14 mouse cellular contexts compared by ENCODE assay signal in genomic region chr13:74071244-74071643, GRCm38 (mm10). TPM values are rescaled to one million over a fixed set of nuclear protein-coding genes. Genes with fewer than 3 reads are reported as not detected.
A peak's percentile ranks its signal among the peaks of the same experiment; 100 is the strongest.
DNase-seq lines count a peak whose midpoint lies in the region; ATAC-seq and TF ChIP-seq lines count a peak whose summit lies in the region.
"Not testable (repeated sequence)": the region's sequence is repeated elsewhere in the genome, so short reads cannot be mapped to it uniquely, and the experiment has no call there.
"Had no signal": no experiment of that assay in that cellular context is flagged by ENCODE, and none has a peak within 500 bp of the region (broad histone marks: within the 10 kb centered on the region; RNA-seq: fewer than 3 reads in every experiment).

No protein-coding gene starts in this region.

- peaks cover 15 to 21% of the 10 kb centered on the region in 2 experiments; a peak in 3 of 4 replicates for H3K4me1 ChIP-seq in MEL (ENCODE audit: control insufficient read depth in 1 of 2, insufficient read depth in 2 of 2, low read length in 2 of 2)
- H3K4me1 ChIP-seq in liver, embryonic 11.5 days (replicated peaks; ENCODE audit: control insufficient read depth, insufficient read depth, low read length), result peaks cover 11% of the 10 kb centered on the region
- peaks cover 18 to 28% of the 10 kb centered on the region in 2 experiments for H3K4me1 ChIP-seq in liver, embryonic 14.5 days (replicated peaks; ENCODE audit: control insufficient read depth in 2 of 2, insufficient read depth in 2 of 2, low read length in 1 of 2)
- not testable (repeated sequence) for H3K4me1 ChIP-seq in liver, postnatal 0 days (ENCODE audit: insufficient read depth)

- peak; percentile 44 for DNase-seq in MEL (ENCODE audit: low read depth, low spot score)
- DNase-seq in liver, embryonic 11.5 days (ENCODE audit: low spot score); liver, embryonic 14.5 days (ENCODE audit: low read depth in 3 of 3, low spot score in 3 of 3); liver, postnatal 0 days: not testable (repeated sequence)

- not testable (repeated sequence) for H3K79me2 ChIP-seq in MEL (ENCODE audit: control insufficient read depth, insufficient read depth, low read length, poor library complexity)

- WGBS in liver, embryonic 11.5 days, result 29% methylated on average over 1 of the region's 1 CpGs
- WGBS in liver, embryonic 14.5 days (ENCODE audit: insufficient replicate concordance), result 14% methylated on average over 1 of the region's 1 CpGs
- WGBS in liver, postnatal 0 days (ENCODE audit: insufficient replicate concordance), result 53% methylated on average over 1 of the region's 1 CpGs

- not testable (repeated sequence) for H3K27me3 ChIP-seq in MEL (ENCODE audit: control insufficient read depth in 1 of 2, insufficient read depth in 2 of 2, low read length in 2 of 2); liver, embryonic 11.5 days (replicated peaks; ENCODE audit: control insufficient read depth, insufficient read depth, low read length); liver, embryonic 14.5 days (ENCODE audit: control insufficient read depth, insufficient read depth, low read length); liver, postnatal 0 days (ENCODE audit: insufficient read depth, low read length)

- not testable (repeated sequence) for TF ChIP-seq POLR2A in MEL (IDR thresholded peaks at IDR 0.05; ENCODE audit: control insufficient read depth in 1 of 2, insufficient read depth in 1 of 2, low read depth in 1 of 2, low read length in 2 of 2, poor library complexity in 1 of 2)

- H3K4me3 ChIP-seq in MEL (ENCODE audit: control insufficient read depth in 1 of 2, insufficient read depth in 1 of 2, low read depth in 2 of 2, low read length in 2 of 2); liver, embryonic 11.5 days (ENCODE audit: low read depth, low read length); liver, embryonic 14.5 days (ENCODE audit: insufficient read depth in 1 of 2, low read depth in 2 of 2, low read length in 2 of 2); liver, postnatal 0 days (ENCODE audit: low read depth, low read length): not testable (repeated sequence)

- H3K27ac ChIP-seq in MEL (ENCODE audit: control insufficient read depth, low read depth, low read length); liver, embryonic 11.5 days (ENCODE audit: low read depth, low read length); liver, postnatal 0 days (ENCODE audit: low read depth): not testable (repeated sequence)
- peak overlapping the region; percentile 10; the same call in 1 of the 2 replicates for H3K27ac ChIP-seq in liver, embryonic 14.5 days

- TF ChIP-seq RAD21 in MEL (IDR thresholded peaks at IDR 0.05; ENCODE audit: low read depth, low read length), result not testable (repeated sequence)

- TF ChIP-seq CTCF in MEL (IDR thresholded peaks at IDR 0.05 in 2 of 3, conservative IDR thresholded peaks at IDR 0.05 in 1 of 3; ENCODE audit: control insufficient read depth in 1 of 3, insufficient read depth in 1 of 3, low read depth in 2 of 3, low read length in 3 of 3, poor library complexity in 1 of 3, severe bottlenecking in 1 of 3); liver, embryonic 14.5 days (IDR thresholded peaks at IDR 0.05; ENCODE audit: low read depth); liver, postnatal 0 days (IDR thresholded peaks at IDR 0.05; ENCODE audit: low read depth): not testable (repeated sequence)

- not testable (repeated sequence) for H3K9ac ChIP-seq in MEL (ENCODE audit: control insufficient read depth, low read depth, low read length, poor library complexity, severe bottlenecking); liver, embryonic 11.5 days (ENCODE audit: low read depth, low read length); liver, embryonic 14.5 days (replicated peaks); liver, postnatal 0 days (replicated peaks)

- 0 out of 2 replicates have a peak overlapping the region, but pooled peaks have one; percentile 29 for H3K4me2 ChIP-seq in liver, embryonic 11.5 days
- peak overlapping the region; percentile 13; the same call in 1 of the 2 replicates for H3K4me2 ChIP-seq in liver, embryonic 14.5 days (ENCODE audit: low read depth)
- not testable (repeated sequence) for H3K4me2 ChIP-seq in liver, postnatal 0 days (ENCODE audit: low read depth, low read length)

- H3K9me3 ChIP-seq in MEL (replicated peaks; ENCODE audit: insufficient read depth, low read length); liver, embryonic 11.5 days (ENCODE audit: control insufficient read depth, low read length); liver, embryonic 14.5 days (ENCODE audit: control insufficient read depth, low read length); liver, postnatal 0 days (ENCODE audit: low read length): not testable (repeated sequence)

- TF ChIP-seq EP300 in MEL (IDR thresholded peaks at IDR 0.05; ENCODE audit: low read depth in 1 of 2, low read length in 2 of 2), result peak; percentile 42 to 44; a peak in 2 of 4 replicates
- TF ChIP-seq EP300 in liver, embryonic 14.5 days (IDR thresholded peaks at IDR 0.05; ENCODE audit: low read depth), result peak; percentile 64
- TF ChIP-seq EP300 in liver, postnatal 0 days (IDR thresholded peaks at IDR 0.05; ENCODE audit: low read depth), result peak; percentile 32; the same call in 1 of the 2 replicates

- peak; percentile 41; the same call in 1 of the 2 replicates for ATAC-seq in erythroid progenitor cell, adult 5-6 weeks (replicated peaks; ENCODE audit: low FRiP score, poor library complexity, severe bottlenecking)
- peak; percentile 88 for ATAC-seq in liver, embryonic 11.5 days (replicated peaks; ENCODE audit: low FRiP score)
- ATAC-seq in liver, embryonic 14.5 days (ENCODE audit: insufficient read depth), result peak; percentile 91
- ATAC-seq in liver, postnatal 0 days, result peak; percentile 41
- peak; percentile 95 for ATAC-seq in megakaryocyte-erythroid progenitor cell, adult 5-6 weeks (replicated peaks; ENCODE audit: low FRiP score, low TSS enrichment, poor library complexity, severe bottlenecking)

- peaks cover 0 to 13% of the 10 kb centered on the region in 2 experiments; a peak in 2 of 4 replicates for H3K36me3 ChIP-seq in MEL (ENCODE audit: control insufficient read depth in 1 of 2, insufficient read depth in 2 of 2, low read length in 2 of 2)
- not testable (repeated sequence) for H3K36me3 ChIP-seq in liver, embryonic 11.5 days (ENCODE audit: control insufficient read depth, insufficient read depth, low read length); liver, embryonic 14.5 days (replicated peaks; ENCODE audit: control insufficient read depth, insufficient read depth, low read depth); liver, postnatal 0 days (replicated peaks; ENCODE audit: insufficient read depth, low read length)

TF ChIP-seq in MEL, 35 proteins besides CTCF, POLR2A, EP300 and RAD21:
- TF ChIP-seq SIN3A (IDR thresholded peaks at IDR 0.05; ENCODE audit: low read length) (peak; percentile 34; the same call in 1 of the 2 replicates), GATA1 (IDR thresholded peaks at IDR 0.05; ENCODE audit: low read depth, low read length) (peak; percentile 79)
TF ChIP-seq in MEL: peak in this region for 2; not testable (repeated sequence) for 33.

RNA-seq across cellular contexts. Expression of gene Cep72, which starts 9.1 kb away (rescaled TPM):
- 2.2 and 3.9 TPM in 2 replicates for total RNA-seq in MEL (2012; rRNA removed)
- polyA plus RNA-seq in MEL (2012; ENCODE audit: insufficient read depth in 1 of 2, insufficient read length in 2 of 2, low read depth in 1 of 2, low replicate concordance in 2 of 2, missing spikeins in 1 of 2), result 1 to 10 TPM in 1 of 2 experiments, not detected in 1; 7.0 TPM
- 17.2 and 22.7 TPM in 2 replicates for total RNA-seq in erythroid progenitor cell, adult 5-6 weeks (2015; ENCODE audit: low replicate concordance)
- 24.7 and 28.1 TPM in 2 replicates for total RNA-seq in erythroid progenitor cell, adult 5-6 weeks (2017; ENCODE audit: low replicate concordance)
- polyA plus RNA-seq in liver, embryonic 11.5 days (2014; fragmentation: Nextera tagmentation; extraction: Ambion mirVana), result 17.1 and 17.6 TPM in 2 replicates
- 5.2 and 5.5 TPM in 2 replicates for polyA plus RNA-seq in liver, embryonic 14.5 days (2012; rRNA removed)
- polyA plus RNA-seq in liver, embryonic 14.5 days (2014; fragmentation: Nextera tagmentation; extraction: Ambion mirVana), result 8.5 and 8.6 TPM in 2 replicates
- polyA plus RNA-seq in liver, postnatal 0 days (2015; fragmentation: Nextera tagmentation; extraction: Ambion mirVana), result 3.8 and 4.0 TPM in 2 replicates
- total RNA-seq in megakaryocyte-erythroid progenitor cell, adult 5-6 weeks (2014; fragmentation: Nextera tagmentation), result 12.3 and 12.5 TPM in 2 replicates
- 6.5 and 6.7 TPM in 2 replicates for total RNA-seq in megakaryocyte-erythroid progenitor cell, adult 5-6 weeks (2017)

RNA-seq across cellular contexts. Expression of gene Slc9a3, which starts 50.0 kb away (rescaled TPM):
- 0.04 TPM in 1 of 2 replicates, not detected in the other for total RNA-seq in MEL (2012; rRNA removed)
- not detected for polyA plus RNA-seq in MEL (2012; ENCODE audit: insufficient read depth in 1 of 2, insufficient read length in 2 of 2, low read depth in 1 of 2, low replicate concordance in 2 of 2, missing spikeins in 1 of 2)
- not detected in 2 replicates for total RNA-seq in erythroid progenitor cell, adult 5-6 weeks (2015; ENCODE audit: low replicate concordance)
- total RNA-seq in erythroid progenitor cell, adult 5-6 weeks (2017; ENCODE audit: low replicate concordance), result not detected in 2 replicates
- not detected in 2 replicates for polyA plus RNA-seq in liver, embryonic 11.5 days (2014; fragmentation: Nextera tagmentation; extraction: Ambion mirVana)
- not detected in 2 replicates for polyA plus RNA-seq in liver, embryonic 14.5 days (2012; rRNA removed)
- not detected in 2 replicates for polyA plus RNA-seq in liver, embryonic 14.5 days (2014; fragmentation: Nextera tagmentation; extraction: Ambion mirVana)
- polyA plus RNA-seq in liver, postnatal 0 days (2015; fragmentation: Nextera tagmentation; extraction: Ambion mirVana), result not detected in 2 replicates
- not detected in 2 replicates for total RNA-seq in megakaryocyte-erythroid progenitor cell, adult 5-6 weeks (2014; fragmentation: Nextera tagmentation)
- not detected in 2 replicates for total RNA-seq in megakaryocyte-erythroid progenitor cell, adult 5-6 weeks (2017)
- total RNA-seq: CH12.LX had no signal
- polyA plus RNA-seq: activated CD4-positive, CD25-positive, alpha-beta regulatory T cell, adult 4 months; embryonic facial prominence, embryonic 11.5 days; embryonic facial prominence, embryonic 14.5 days; forebrain, embryonic 12.5 days; forebrain, embryonic 15.5 days; heart, embryonic 12.5 days; hindbrain, embryonic 10.5 days had no signal

Comparison
In these comparisons a context has a peak if more than half of its experiments do, and no peak if none do; other contexts are left out.
1. ATAC-seq: peak in every context shown above with its lines; median percentile 95 in megakaryocyte-erythroid progenitor cell, adult 5-6 weeks; 91 in liver, embryonic 14.5 days; 88 in liver, embryonic 11.5 days; 41 in erythroid progenitor cell, adult 5-6 weeks; 41 in liver, postnatal 0 days.